Mouse (Mus musculus): ENCODE results near the gene Nup205.
A peak's percentile ranks its signal among the peaks of the same experiment; 100 is the strongest.

Nup205 gene

GRCm38 (mm10) chr6:35245086-35245485 lies 67.9 kb downstream of the Nup205 start:
- peak; percentile 39 for DNase-seq (ENCODE audit: low read depth, low spot score)

- peak; percentile 57 for DNase-seq (ENCODE audit: low read depth, low spot score)
These were observed 74.7 kb downstream of the Nup205 start for GRCm38 (mm10) chr6:35251807-35252476.

- peak; percentile 90 for DNase-seq (ENCODE audit: low read depth, low spot score)
These were observed 75.5 kb downstream of the Nup205 start for GRCm38 (mm10) chr6:35252477-35253346.

GRCm38 (mm10) chr6:35253474-35253873 lies 76.3 kb downstream of the Nup205 start:
- no peak for DNase-seq (ENCODE audit: low read depth, low spot score)

GRCm38 (mm10) chr6:35254136-35254904 lies 77.1 kb downstream of the Nup205 start:
- peak; percentile 50 for DNase-seq (ENCODE audit: low read depth, low spot score)

GRCm38 (mm10) chr6:35255017-35255416 lies 77.8 kb downstream of the Nup205 start:
- DNase-seq (ENCODE audit: low read depth, low spot score): no peak

- DNase-seq (ENCODE audit: low read depth, low spot score): no peak
These were observed 79.5 kb downstream of the Nup205 start for GRCm38 (mm10) chr6:35256691-35257090.

GRCm38 (mm10) chr6:35257626-35258190 lies 80.5 kb downstream of the Nup205 start:
- DNase-seq (ENCODE audit: low read depth, low spot score): no peak

GRCm38 (mm10) chr6:35258922-35259321 lies 81.7 kb downstream of the Nup205 start:
- DNase-seq (ENCODE audit: low read depth, low spot score): peak; percentile 49

GRCm38 (mm10) chr6:35259526-35259925 lies 82.3 kb downstream of the Nup205 start:
- no peak for DNase-seq (ENCODE audit: low read depth, low spot score)

GRCm38 (mm10) chr6:35260531-35260930 lies 83.3 kb downstream of the Nup205 start:
- no peak for DNase-seq (ENCODE audit: low read depth, low spot score)

- no peak for DNase-seq (ENCODE audit: low read depth, low spot score)
These were observed 88.5 kb downstream of the Nup205 start for GRCm38 (mm10) chr6:35265580-35266278.

- DNase-seq (ENCODE audit: low read depth, low spot score): peak; percentile 26
These were observed 91.5 kb downstream of the Nup205 start for GRCm38 (mm10) chr6:35268711-35269110.

- DNase-seq (ENCODE audit: low read depth, low spot score): peak; percentile 57
These were observed 92.4 kb downstream of the Nup205 start for GRCm38 (mm10) chr6:35269643-35270042.

GRCm38 (mm10) chr6:35271094-35271855 lies 94.1 kb downstream of the Nup205 start:
- DNase-seq (ENCODE audit: low read depth, low spot score): no peak

GRCm38 (mm10) chr6:35271868-35272765 lies 94.9 kb downstream of the Nup205 start:
- DNase-seq (ENCODE audit: low read depth, low spot score): no peak

- DNase-seq (ENCODE audit: low read depth, low spot score): no peak
These were observed 96.3 kb downstream of the Nup205 start for GRCm38 (mm10) chr6:35273391-35274082.

GRCm38 (mm10) chr6:35277903-35278587 lies 100.8 kb downstream of the Nup205 start:
- DNase-seq (ENCODE audit: low read depth, low spot score): no peak
